Mouse (Mus musculus): ENCODE data around the gene Gabarapl1. TPM values are rescaled to one million over a fixed set of nuclear protein-coding genes. Genes with fewer than 3 reads are reported as not detected.
"Not testable (repeated sequence)": the region's sequence is repeated elsewhere in the genome, so short reads cannot be mapped to it uniquely, and the experiment has no call there.

The Gabarapl1 gene
- total RNA-seq (2014; rRNA removed) (281 and 333 TPM in 2 replicates), polyA plus RNA-seq (2015; fragmentation: Nextera tagmentation; extraction: Ambion mirVana) (276 and 278 TPM in 2 replicates)

GRCm38 (mm10) chr6:129532942-129533860 is at the start of gene Gabarapl1:
Gabarapl1 (plus strand) TSS chr6:129533160.
- Histone ChIP-seq H3K27me3 (ENCODE audit: insufficient read depth, low read length) (no peaks in the 10 kb centered on the region), H3K27ac (ENCODE audit: low read depth, low read length) (peak within 1 kb of the TSS; percentile 82), H3K9ac (replicated peaks; ENCODE audit: low read length, poor library complexity, severe bottlenecking) (peak within 1 kb of the TSS; percentile 90), H3K4me1 (ENCODE audit: insufficient read depth, low read length) (peaks cover 13% of the 10 kb centered on the region), H3K4me3 (ENCODE audit: low read depth, low read length) (peak within 1 kb of the TSS; percentile 82), H3K9me3 (ENCODE audit: low read length) (no peaks in the 10 kb centered on the region), H3K36me3 (ENCODE audit: insufficient read depth, low read length) (peaks cover 11% of the 10 kb centered on the region; the same call in 1 of the 2 replicates), H3K4me2 (ENCODE audit: low read depth, low read length, poor library complexity, severe bottlenecking) (peak within 1 kb of the TSS; percentile 67)
- ATAC-seq (ENCODE audit: low FRiP score) = peak; percentile 86
- under 1% methylated on average over 55 of the region's 55 CpGs for WGBS
- TF ChIP-seq CTCF (IDR thresholded peaks at IDR 0.05) = no peak
- peak; percentile 85 for DNase-seq (ENCODE audit: low spot score)

GRCm38 (mm10) chr6:129494924-129495323 is 38.0 kb upstream of the Gabarapl1 start:
- WGBS = 86% methylated on average over 4 of the region's 4 CpGs
- no peak for TF ChIP-seq CTCF (IDR thresholded peaks at IDR 0.05)
- Histone ChIP-seq H3K9me3 (ENCODE audit: low read length) (no peaks in the 10 kb centered on the region), H3K36me3 (ENCODE audit: insufficient read depth, low read length) (no peaks in the 10 kb centered on the region), H3K9ac (replicated peaks; ENCODE audit: low read length, poor library complexity, severe bottlenecking) (no peak overlapping the region), H3K4me3 (ENCODE audit: low read depth, low read length) (no peak overlapping the region), H3K27ac (ENCODE audit: low read depth, low read length) (no peak overlapping the region), H3K27me3 (ENCODE audit: insufficient read depth, low read length) (no peaks in the 10 kb centered on the region), H3K4me2 (ENCODE audit: low read depth, low read length, poor library complexity, severe bottlenecking) (no peak overlapping the region), H3K4me1 (ENCODE audit: insufficient read depth, low read length) (no peaks in the 10 kb centered on the region)
- no peak for ATAC-seq (ENCODE audit: low FRiP score)
- DNase-seq (ENCODE audit: low spot score) = no peak

- Histone ChIP-seq H3K27ac (ENCODE audit: low read depth, low read length) (no peak overlapping the region), H3K9me3 (ENCODE audit: low read length) (no peaks in the 10 kb centered on the region), H3K4me2 (ENCODE audit: low read depth, low read length, poor library complexity, severe bottlenecking) (no peak overlapping the region), H3K4me1 (ENCODE audit: insufficient read depth, low read length) (no peaks in the 10 kb centered on the region), H3K27me3 (ENCODE audit: insufficient read depth, low read length) (no peaks in the 10 kb centered on the region), H3K9ac (replicated peaks; ENCODE audit: low read length, poor library complexity, severe bottlenecking) (no peak overlapping the region), H3K4me3 (ENCODE audit: low read depth, low read length) (no peak overlapping the region), H3K36me3 (ENCODE audit: insufficient read depth, low read length) (no peaks in the 10 kb centered on the region)
- TF ChIP-seq CTCF (IDR thresholded peaks at IDR 0.05) = no peak
- DNase-seq (ENCODE audit: low spot score) (no peak), ATAC-seq (ENCODE audit: low FRiP score) (no peak)
- 91% methylated on average over 3 of the region's 3 CpGs for WGBS
These were observed 35.4 kb upstream of the Gabarapl1 start for GRCm38 (mm10) chr6:129497345-129498218.

- H3K9ac ChIP-seq (replicated peaks; ENCODE audit: low read length, poor library complexity, severe bottlenecking); H3K36me3 ChIP-seq (ENCODE audit: insufficient read depth, low read length); ATAC-seq (ENCODE audit: low FRiP score); H3K4me1 ChIP-seq (ENCODE audit: insufficient read depth, low read length); H3K4me2 ChIP-seq (ENCODE audit: low read depth, low read length, poor library complexity, severe bottlenecking); DNase-seq (ENCODE audit: low spot score); H3K4me3 ChIP-seq (ENCODE audit: low read depth, low read length); H3K27ac ChIP-seq (ENCODE audit: low read depth, low read length); H3K9me3 ChIP-seq (ENCODE audit: low read length); H3K27me3 ChIP-seq (ENCODE audit: insufficient read depth, low read length): not testable (repeated sequence)
- WGBS = 80% methylated on average over 1 of the region's 1 CpGs
These were observed 33.4 kb upstream of the Gabarapl1 start for GRCm38 (mm10) chr6:129499516-129499915.

GRCm38 (mm10) chr6:129503471-129503870 is 29.5 kb upstream of the Gabarapl1 start:
- H3K4me3 ChIP-seq (ENCODE audit: low read depth, low read length) = no peak overlapping the region
- no peaks in the 10 kb centered on the region for H3K27me3 ChIP-seq (ENCODE audit: insufficient read depth, low read length)
- no peaks in the 10 kb centered on the region for H3K36me3 ChIP-seq (ENCODE audit: insufficient read depth, low read length)
- no peak for ATAC-seq (ENCODE audit: low FRiP score)
- no peak for DNase-seq (ENCODE audit: low spot score)
- no peaks in the 10 kb centered on the region for H3K9me3 ChIP-seq (ENCODE audit: low read length)
- no peak for TF ChIP-seq CTCF (IDR thresholded peaks at IDR 0.05)
- H3K9ac ChIP-seq (replicated peaks; ENCODE audit: low read length, poor library complexity, severe bottlenecking) = no peak overlapping the region
- no peaks in the 10 kb centered on the region for H3K4me1 ChIP-seq (ENCODE audit: insufficient read depth, low read length)
- 89% methylated on average over 2 of the region's 2 CpGs for WGBS
- H3K27ac ChIP-seq (ENCODE audit: low read depth, low read length) = no peak overlapping the region
- H3K4me2 ChIP-seq (ENCODE audit: low read depth, low read length, poor library complexity, severe bottlenecking) = no peak overlapping the region

Measured in midbrain, postnatal 0 days (tissue).